Mouse (Mus musculus) bone marrow macrophage, adult 2 months (primary cell): ENCODE measurements around the gene Upk1a. TPM values are rescaled to one million over a fixed set of nuclear protein-coding genes. Genes with fewer than 3 reads are reported as not detected.
A peak's percentile ranks its signal among the peaks of the same experiment; 100 is the strongest.

Experiments used
- H3K27ac ChIP-seq: 2 replicates; pipeline ENCODE4 v1.5.1; 2012; ENCODE audit warnings: low read depth, low read length; ENCODE audit not compliant: insufficient read depth
- H3K4me1 ChIP-seq: 2 replicates; pipeline ENCODE4 v1.6.1; 2012; ENCODE audit warnings: low read length; ENCODE audit not compliant: control insufficient read depth, insufficient read depth
- H3K4me3 ChIP-seq: 2 replicates; pipeline ENCODE4 v1.5.1; 2012; ENCODE audit warnings: mild to moderate bottlenecking, low read length, moderate library complexity; ENCODE audit not compliant: insufficient read depth
- CTCF ChIP-seq: IDR thresholded peaks from 2 replicates; pipeline ENCODE4 v1.5.1; 2012; ENCODE audit warnings: low read depth, mild to moderate bottlenecking, low read length, moderate library complexity
- POLR2A ChIP-seq: IDR thresholded peaks from 2 replicates; pipeline ENCODE4 v1.6.1; 2012; ENCODE audit warnings: mild to moderate bottlenecking, low read depth, low read length, borderline replicate concordance
- polyA plus RNA-seq: library from polyadenylated mRNA; stranded (reverse); fragments of >200 nt; gene quantifications from 2 replicates; pipeline ENCODE4 v1.2.4, GENCODE M21; 2012; ENCODE audit not compliant: missing spikeins, insufficient read depth, insufficient read length

Gene Upk1a
- polyA plus RNA-seq, 1 experiment = not detected

- TF ChIP-seq CTCF = no peak
- TF ChIP-seq POLR2A = no peak
- Histone ChIP-seq H3K4me1 (no peaks in the 10 kb centered on the region), H3K4me3 (no peak overlapping the region)
These were observed 31.1 kb downstream of the Upk1a start for GRCm38 (mm10) chr7:30581547-30581946.

GRCm38 (mm10) chr7:30579950-30580349 is 32.7 kb downstream of the Upk1a start:
- Histone ChIP-seq H3K4me1 (no peaks in the 10 kb centered on the region), H3K4me3 (no peak overlapping the region), H3K27ac (no peak overlapping the region)
- TF ChIP-seq CTCF (no peak), POLR2A (no peak)

More at GRCm38 (mm10) chr7:30581547-30581946, 31.1 kb downstream of the Upk1a start:
- no peak overlapping the region for H3K27ac ChIP-seq

- Histone ChIP-seq H3K4me1 (no peaks in the 10 kb centered on the region), H3K27ac (no peak overlapping the region), H3K4me3 (no peak overlapping the region)
- TF ChIP-seq CTCF = no peak
- no peak for TF ChIP-seq POLR2A
These were observed 39.7 kb downstream of the Upk1a start for GRCm38 (mm10) chr7:30572969-30573368.

- H3K27ac ChIP-seq = no peak overlapping the region
- H3K4me1 ChIP-seq = no peaks in the 10 kb centered on the region
- TF ChIP-seq POLR2A = no peak
- no peak for TF ChIP-seq CTCF
These were observed 40.3 kb downstream of the Upk1a start for GRCm38 (mm10) chr7:30572389-30572788.

GRCm38 (mm10) chr7:30567555-30567954 is 45.1 kb downstream of the Upk1a start:
- TF ChIP-seq POLR2A (no peak), CTCF (no peak)
- H3K27ac ChIP-seq = no peak overlapping the region
- H3K4me1 ChIP-seq = peaks cover 3% of the 10 kb centered on the region; the same call in 1 of the 2 replicates
- no peak overlapping the region for H3K4me3 ChIP-seq

More at GRCm38 (mm10) chr7:30572389-30572788, 40.3 kb downstream of the Upk1a start:
- H3K4me3 ChIP-seq = no peak overlapping the region

- no peak for TF ChIP-seq CTCF
- no peak for TF ChIP-seq POLR2A
- Histone ChIP-seq H3K4me1 (peaks cover 3% of the 10 kb centered on the region; the same call in 1 of the 2 replicates), H3K27ac (no peak overlapping the region), H3K4me3 (no peak overlapping the region)
These were observed 46.6 kb downstream of the Upk1a start for GRCm38 (mm10) chr7:30566033-30566432.

DNA sequence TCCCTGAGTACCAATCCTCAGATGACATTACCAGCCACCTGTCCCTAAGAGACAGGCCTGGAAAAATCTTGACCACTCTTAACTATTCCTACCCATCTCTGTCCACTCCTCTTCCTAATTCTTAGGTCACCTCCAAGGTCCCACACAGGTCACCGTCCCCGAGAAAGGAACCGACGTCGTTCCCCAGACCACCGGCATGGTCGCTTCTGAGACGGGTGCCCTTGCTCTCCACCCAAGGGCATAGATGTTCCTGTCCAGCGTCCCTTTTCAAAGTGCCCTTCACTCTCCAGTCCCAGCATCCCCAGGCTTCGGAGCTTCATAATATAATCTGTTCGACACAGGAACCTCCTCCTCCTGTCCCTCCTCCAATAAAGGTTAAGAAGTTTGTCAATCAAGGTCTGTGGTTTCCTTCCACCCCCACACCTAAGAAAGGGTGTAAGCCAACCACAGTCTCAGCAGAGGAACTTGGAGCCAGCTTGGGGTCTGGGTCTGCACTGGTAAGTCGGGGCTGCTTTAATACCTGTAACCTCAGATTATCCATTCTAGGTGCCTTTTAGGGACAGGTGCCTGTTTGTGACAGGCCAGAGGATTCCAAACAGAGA is 47.6 kb downstream of the Upk1a start, which contains the start of gene Igflr1:
Gene Igflr1 (plus strand): TSS at position 458 of the 602 bp plus-strand sequence.
- no peak within 1 kb of the TSS for H3K27ac ChIP-seq
- H3K4me3 ChIP-seq = no peak within 1 kb of the TSS
- H3K4me1 ChIP-seq = peaks cover 6% of the 10 kb centered on the region
- no peak for TF ChIP-seq CTCF
- no peak for TF ChIP-seq POLR2A

- TF ChIP-seq CTCF = no peak
- no peak for TF ChIP-seq POLR2A
- Histone ChIP-seq H3K4me1 (peaks cover 9% of the 10 kb centered on the region), H3K4me3 (peak overlapping the region; percentile 69), H3K27ac (no peak overlapping the region)
These were observed 48.8 kb downstream of the Upk1a start for GRCm38 (mm10) chr7:30563906-30564280.

DNA sequence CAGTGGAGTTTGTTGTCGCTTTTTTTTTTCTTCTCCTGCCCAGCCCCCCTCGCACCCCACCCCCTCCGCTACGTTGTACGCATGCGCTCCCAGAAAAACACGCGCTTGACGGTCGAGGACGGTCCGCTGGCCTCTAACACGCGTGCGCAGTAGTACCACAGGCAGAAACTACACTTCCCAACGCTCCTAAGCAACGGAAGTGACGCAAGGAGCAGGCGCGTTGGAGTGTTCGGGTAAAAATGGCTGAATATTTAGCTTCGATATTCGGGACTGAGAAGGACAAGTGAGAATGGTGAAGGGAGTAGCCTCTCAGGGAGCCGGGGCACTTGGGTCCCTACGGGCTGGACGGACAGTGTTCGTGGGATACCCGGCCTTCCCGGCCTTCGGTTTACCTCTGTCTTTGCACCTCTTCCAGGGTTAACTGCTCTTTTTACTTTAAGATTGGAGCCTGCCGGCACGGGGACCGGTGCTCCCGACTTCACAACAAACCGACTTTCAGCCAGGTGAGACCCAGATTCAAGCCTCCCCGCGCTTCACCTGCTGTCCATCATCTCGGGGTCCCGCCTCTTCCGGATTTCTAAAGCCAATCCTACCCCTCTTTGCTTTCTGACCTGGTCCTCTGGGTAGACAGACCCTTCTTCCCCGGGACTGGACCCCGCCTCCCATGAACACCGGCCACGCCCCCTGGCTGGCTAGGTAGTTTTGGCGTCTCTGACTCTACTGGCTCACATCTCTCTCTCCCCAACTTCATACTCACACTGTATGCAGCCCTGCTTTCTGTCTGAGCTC is 49.3 kb downstream of the Upk1a start, which contains the start of the genes U2af1l4, Gm49396 and Psenen:
Gene U2af1l4 (plus strand): TSS at position 185 of the 789 bp plus-strand sequence.
Gene Gm49396 (plus strand): TSS at position 228 of the 789 bp plus-strand sequence.
Gene Psenen (minus strand): TSS at position 511 of the 789 bp plus-strand sequence.
- TF ChIP-seq POLR2A (no peak), CTCF (no peak)
- peak within 1 kb of the TSS; percentile 69 for H3K4me3 ChIP-seq
- peaks cover 12% of the 10 kb centered on the region for H3K4me1 ChIP-seq
- H3K27ac ChIP-seq = peak within 1 kb of the TSS; percentile 69

DNA sequence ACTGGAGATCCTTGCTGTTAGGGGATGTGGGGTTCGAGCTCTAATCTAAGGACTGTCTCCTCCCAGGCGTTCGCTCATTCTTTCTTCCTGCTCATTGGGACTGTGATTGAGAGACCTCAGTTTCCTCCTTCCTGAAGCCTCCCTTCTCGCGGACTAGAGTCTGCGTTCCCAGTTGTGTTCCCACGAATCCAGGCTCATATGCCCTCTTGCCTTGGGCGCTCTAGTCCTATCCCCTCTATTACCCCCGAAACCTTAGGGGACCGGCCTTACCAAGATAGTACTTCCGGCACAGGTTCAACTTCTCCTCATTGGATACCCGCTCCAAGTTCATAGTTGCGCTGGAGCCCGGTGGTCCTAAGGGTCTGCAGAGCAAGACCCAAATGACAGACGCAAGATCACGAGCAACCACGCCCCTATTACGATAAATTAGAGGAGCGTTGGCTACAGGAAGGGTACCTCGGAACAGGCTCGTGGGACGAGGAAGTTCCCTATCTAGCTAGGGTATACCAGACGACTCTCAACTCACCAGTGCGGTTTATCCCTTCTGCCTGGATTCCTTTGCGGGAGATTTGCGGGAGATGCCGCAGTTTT is 50.0 kb downstream of the Upk1a start:
- Histone ChIP-seq H3K27ac (peak overlapping the region; percentile 62), H3K4me3 (peak overlapping the region; percentile 67), H3K4me1 (peaks cover 15% of the 10 kb centered on the region)
- no peak for TF ChIP-seq CTCF
- TF ChIP-seq POLR2A = no peak
